Mouse (Mus musculus) limb, embryonic 14.5 days (tissue): Measurements from ENCODE around the gene Rps6ka5. TPM values are rescaled to one million over a fixed set of nuclear protein-coding genes. Genes with fewer than 3 reads are reported as not detected.

Experiments used
- ATAC-seq: fragments of 200-750 bp; cut with Nextera tagmentation; 2 replicates; pipeline ENCODE4 v1.8.0; 2017; ENCODE audit warnings: low read depth, moderate number of reproducible peaks, moderate TSS enrichment; ENCODE audit not compliant: low FRiP score
- DNase-seq: peaks from one replicate; pipeline ENCODE4 v3.0.0-alpha.2; 2015; ENCODE audit warnings: low spot score
- H3K27ac ChIP-seq: fragments of 300-500 bp; sonication (generic); replicated peaks from 2 replicates; pipeline ENCODE4 v1.5.1; 2014; ENCODE audit warnings: low read depth, mild to moderate bottlenecking, low read length, moderate library complexity, mixed read lengths
- H3K27me3 ChIP-seq: fragments of 300-500 bp; sonication (generic); 2 replicates; pipeline ENCODE4 v1.6.1; 2014; ENCODE audit warnings: low read length, mixed read lengths; ENCODE audit not compliant: control insufficient read depth, insufficient read depth
- H3K36me3 ChIP-seq: fragments of 300-500 bp; sonication (generic); 2 replicates; pipeline ENCODE4 v1.6.1; 2014; ENCODE audit warnings: mild to moderate bottlenecking, low read length, moderate library complexity, mixed read lengths; ENCODE audit not compliant: control insufficient read depth, insufficient read depth
- H3K4me1 ChIP-seq: fragments of 300-500 bp; sonication (generic); 2 replicates; pipeline ENCODE4 v1.6.1; 2014; ENCODE audit warnings: antibody characterized with exemption, low read length, mixed read lengths; ENCODE audit not compliant: control insufficient read depth, insufficient read depth
- H3K4me2 ChIP-seq: fragments of 300-500 bp; sonication (generic); replicated peaks from 2 replicates; pipeline ENCODE4 v1.6.1; 2014; ENCODE audit warnings: low read depth, mild to moderate bottlenecking, low read length, moderate library complexity; ENCODE audit not compliant: severe bottlenecking
- H3K4me3 ChIP-seq: fragments of 300-500 bp; sonication (generic); replicated peaks from 2 replicates; pipeline ENCODE4 v1.5.1; 2014; ENCODE audit warnings: low read length
- H3K9ac ChIP-seq: fragments of 300-500 bp; sonication (generic); 2 replicates; pipeline ENCODE4 v1.6.1; 2014; ENCODE audit warnings: mild to moderate bottlenecking, low read depth, low read length, moderate library complexity; ENCODE audit not compliant: severe bottlenecking
- H3K9me3 ChIP-seq: fragments of 300-500 bp; sonication (generic); 2 replicates; pipeline ENCODE4 v1.6.1; 2016; ENCODE audit warnings: low read length; ENCODE audit not compliant: control insufficient read depth
- POLR2A ChIP-seq: fragments of 200-500 bp; IDR thresholded peaks from 2 replicates; pipeline ENCODE4 v1.8.0; 2012; ENCODE audit warnings: inconsistent platforms, mild to moderate bottlenecking, moderate library complexity, borderline replicate concordance; ENCODE audit not compliant: insufficient read depth, insufficient read length; ENCODE audit errors: extremely low read depth
- WGBS: fragments of 180-500 bp; shearing (Covaris S2); extraction: QIAGEN DNeasy Blood & Tissue Kit; methylation state at CpG from one replicate; pipeline ENCODE4 v1.1.7; 2014; 5-methylcytosine and 5-hydroxymethylcytosine counted together
- polyA plus RNA-seq, 2 experiments: library from polyadenylated mRNA; depleted of rRNA in 1 of 2; stranded (reverse) in 1 of 2; unstranded in 1 of 2; fragments of >200 nt; fragmentation: Nextera tagmentation in 1 of 2; extraction: Ambion mirVana in 1 of 2; gene quantifications; 2 replicates each; pipeline versions ENCODE4 v1.2.1 to v1.2.3; 2012 to 2014

Gene Rps6ka5
- polyA plus RNA-seq, 2 experiments: 4.4 to 5.7 TPM

DNA sequence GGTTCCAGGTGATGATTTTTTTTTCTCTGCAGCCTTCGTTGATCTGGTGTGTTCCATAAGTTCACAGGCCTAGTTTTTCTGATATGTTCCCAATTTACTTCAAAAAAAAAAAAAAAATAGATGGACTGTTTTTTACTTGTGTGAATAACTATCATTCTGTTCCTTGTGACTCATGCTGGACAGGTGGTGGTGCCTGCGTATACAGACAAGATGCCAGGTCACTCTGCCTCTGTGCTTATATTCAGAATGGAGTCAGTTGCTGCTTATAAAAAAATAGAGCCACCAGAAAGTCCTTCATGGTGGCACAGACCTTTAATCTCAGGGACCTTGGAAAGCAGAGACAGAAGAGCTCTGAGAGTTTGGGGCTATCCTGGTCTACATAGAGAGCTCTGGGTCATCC, 8.8 kb upstream of the Rps6ka5 start:
- TF ChIP-seq POLR2A: no peak
- WGBS: 70% methylated on average over 2 of the region's 2 CpGs
- DNase-seq (no peak), ATAC-seq (no peak)
- H3K9me3 ChIP-seq: no peaks in the 10 kb centered on the region
- no peak overlapping the region for H3K4me2 ChIP-seq
- no peak overlapping the region for H3K27ac ChIP-seq
- no peak overlapping the region for H3K9ac ChIP-seq
- no peaks in the 10 kb centered on the region for H3K36me3 ChIP-seq
- no peak overlapping the region for H3K4me3 ChIP-seq
- no peaks in the 10 kb centered on the region for H3K27me3 ChIP-seq
- no peaks in the 10 kb centered on the region for H3K4me1 ChIP-seq

DNA sequence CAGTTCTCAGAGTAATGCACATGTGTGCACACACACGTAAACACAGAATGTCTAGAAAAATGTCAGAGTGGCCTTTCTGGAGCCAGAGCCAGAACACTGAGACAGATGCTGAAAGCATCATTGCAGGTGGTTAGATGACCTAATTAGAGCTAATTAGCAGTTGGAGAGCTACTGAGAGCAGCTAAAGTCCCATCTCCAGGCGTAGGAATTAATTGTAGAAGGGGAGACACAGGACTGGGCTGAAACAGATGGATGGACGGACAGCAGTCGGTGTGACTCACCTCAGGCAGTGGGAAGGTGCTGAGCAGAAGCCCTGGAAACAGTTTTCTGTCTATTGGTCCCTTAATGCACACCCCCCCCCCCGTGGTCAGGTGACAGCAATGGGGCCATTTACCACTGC, 8.4 kb upstream of the Rps6ka5 start:
- no peaks in the 10 kb centered on the region for H3K4me1 ChIP-seq
- no peak overlapping the region for H3K27ac ChIP-seq
- WGBS: 66% methylated on average over 5 of the region's 5 CpGs
- no peak for DNase-seq
- no peaks in the 10 kb centered on the region for H3K9me3 ChIP-seq
- no peak overlapping the region for H3K9ac ChIP-seq
- no peak for ATAC-seq
- no peak overlapping the region for H3K4me2 ChIP-seq
- H3K4me3 ChIP-seq: no peak overlapping the region
- no peaks in the 10 kb centered on the region for H3K27me3 ChIP-seq
- no peak for TF ChIP-seq POLR2A
- no peaks in the 10 kb centered on the region for H3K36me3 ChIP-seq

DNA sequence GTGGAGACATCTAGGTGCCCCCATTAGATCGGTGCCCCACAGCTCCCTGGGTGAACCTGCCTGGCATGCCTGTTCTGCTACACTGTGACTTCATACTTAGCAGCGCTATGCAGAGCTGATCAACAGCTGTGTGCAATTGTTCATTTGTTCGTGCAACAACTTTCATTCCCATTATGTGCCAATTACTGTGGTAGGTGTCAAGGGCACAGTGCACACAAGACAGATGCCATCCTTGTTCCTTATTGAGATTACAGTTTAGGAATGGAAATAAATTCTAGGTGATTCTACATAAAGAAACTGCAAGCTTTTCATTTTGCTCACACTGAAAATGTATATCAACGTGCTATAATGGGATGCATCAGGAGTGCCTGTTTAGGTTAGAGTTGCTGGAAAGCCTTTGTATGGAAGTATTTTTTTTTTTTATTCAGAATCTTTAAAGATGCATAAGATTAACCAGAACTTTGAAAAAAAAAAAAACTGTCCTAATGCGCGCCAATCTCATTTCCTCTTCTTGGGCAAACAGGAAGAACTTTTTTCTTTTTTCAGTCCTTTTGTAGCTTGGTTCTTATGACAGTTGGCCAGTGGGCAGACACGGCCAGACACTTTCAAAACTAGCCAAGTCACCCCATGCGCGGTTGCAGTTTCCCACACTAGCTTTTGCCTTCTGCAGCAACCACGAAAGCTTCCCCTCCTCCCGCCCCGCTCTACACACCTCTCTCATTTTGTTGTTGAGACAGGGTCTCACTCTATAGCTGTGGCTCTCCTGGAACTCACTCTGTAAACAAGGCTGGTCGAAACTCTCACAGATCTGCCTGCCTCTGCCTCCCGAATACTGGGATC, 2.1 kb upstream of the Rps6ka5 start:
- 0 out of 2 replicates have a peak, but pooled peaks cover 4% of the 10 kb centered on the region for H3K4me1 ChIP-seq
- ATAC-seq (no peak), DNase-seq (no peak)
- H3K27ac ChIP-seq: no peak overlapping the region
- H3K36me3 ChIP-seq: no peaks in the 10 kb centered on the region
- no peak overlapping the region for H3K9ac ChIP-seq
- WGBS: 71% methylated on average over 14 of the region's 14 CpGs
- TF ChIP-seq POLR2A: no peak
- H3K4me3 ChIP-seq: no peak overlapping the region
- no peaks in the 10 kb centered on the region for H3K9me3 ChIP-seq
- H3K27me3 ChIP-seq: no peaks in the 10 kb centered on the region
- no peak overlapping the region for H3K4me2 ChIP-seq

DNA sequence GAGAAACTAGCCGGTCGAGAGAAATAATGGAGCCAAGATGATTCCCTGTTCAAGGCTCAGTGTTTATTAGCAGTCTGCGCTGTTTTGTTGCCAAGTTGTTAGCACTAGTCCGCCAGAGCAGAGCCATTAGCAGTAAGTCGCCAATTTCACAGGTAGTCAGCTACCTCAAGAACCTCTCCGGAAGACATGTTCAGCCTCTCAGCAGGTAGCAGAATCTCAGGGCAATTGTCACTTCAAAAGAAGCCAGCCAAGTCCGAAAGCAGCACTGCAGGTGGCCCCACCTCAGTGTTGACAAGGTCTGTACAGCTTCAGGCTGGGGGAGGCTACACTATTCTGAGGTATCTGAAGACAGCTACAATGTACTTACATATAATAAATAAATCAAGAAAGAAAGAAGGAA, 1.1 kb upstream of the Rps6ka5 start:
- Histone ChIP-seq H3K4me2 (no peak overlapping the region), H3K9me3 (no peaks in the 10 kb centered on the region), H3K27me3 (no peaks in the 10 kb centered on the region), H3K27ac (no peak overlapping the region), H3K36me3 (no peaks in the 10 kb centered on the region), H3K9ac (no peak overlapping the region), H3K4me3 (no peak overlapping the region), H3K4me1 (peaks cover 7% of the 10 kb centered on the region; the same call in 1 of the 2 replicates)
- ATAC-seq (no peak), DNase-seq (no peak)
- 19% methylated on average over 7 of the region's 7 CpGs for WGBS
- TF ChIP-seq POLR2A: no peak

DNA sequence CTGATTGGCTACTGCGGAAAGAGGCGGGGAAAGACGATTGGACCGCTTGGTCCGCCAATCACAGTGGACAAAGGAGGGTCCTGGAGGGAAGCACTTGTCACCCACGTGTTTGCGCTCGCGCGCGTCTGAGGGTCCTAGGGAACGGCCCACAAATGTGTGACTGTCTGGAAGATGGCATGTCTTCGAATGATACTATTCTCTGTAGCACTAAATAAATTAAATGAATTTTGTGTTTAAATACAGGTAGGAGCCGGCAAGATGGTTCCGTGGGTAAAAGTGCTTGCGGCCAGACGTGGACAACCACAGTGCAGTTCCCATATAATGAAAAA, 1.4 kb downstream of the Rps6ka5 start:
- no peaks in the 10 kb centered on the region for H3K9me3 ChIP-seq
- peak overlapping the region; percentile 58 for H3K4me2 ChIP-seq

More for the DNA sequence above, 1.4 kb downstream of the Rps6ka5 start:
- DNase-seq (no peak), ATAC-seq (no peak)
- TF ChIP-seq POLR2A: no peak
- Histone ChIP-seq H3K4me3 (peak overlapping the region; percentile 78), H3K9ac (no peak overlapping the region), H3K27me3 (no peaks in the 10 kb centered on the region), H3K36me3 (no peaks in the 10 kb centered on the region), H3K4me1 (peaks cover 7% of the 10 kb centered on the region; the same call in 1 of the 2 replicates), H3K27ac (no peak overlapping the region)
- WGBS: 5% methylated on average over 17 of the region's 17 CpGs
